Mouse (Mus musculus) megakaryocyte, embryonic 14.5 days (primary cell): ENCODE results near the gene Tbr1. TPM values are rescaled to one million over a fixed set of nuclear protein-coding genes. Genes with fewer than 3 reads are reported as not detected.

Experiments
- H3K27me3 ChIP-seq: replicated peaks from 2 replicates; pipeline ENCODE3; 2012; ENCODE audit warnings: inconsistent platforms
- H3K36me3 ChIP-seq: replicated peaks from 2 replicates; pipeline ENCODE3; 2012; ENCODE audit warnings: low read length, inconsistent platforms, mixed read lengths
- H3K4me1 ChIP-seq: 2 replicates; pipeline ENCODE4 v1.6.1; 2012; ENCODE audit warnings: inconsistent platforms
- H3K4me3 ChIP-seq: replicated peaks from 2 replicates; pipeline ENCODE3; 2012; ENCODE audit warnings: moderate library complexity, mild to moderate bottlenecking, inconsistent platforms
- H3K9me3 ChIP-seq: 2 replicates; pipeline ENCODE4 v1.6.1; 2012; ENCODE audit warnings: inconsistent platforms
- FLI1 ChIP-seq: IDR thresholded peaks from 2 replicates; pipeline ENCODE4 v1.6.1; 2012; ENCODE audit warnings: low read length, inconsistent platforms, mixed read lengths
- GATA1 ChIP-seq: IDR thresholded peaks from 3 replicates; pipeline ENCODE4 v1.6.1; 2012; ENCODE audit warnings: mixed read lengths, low read length, inconsistent platforms, borderline replicate concordance
- polyA plus RNA-seq: library from polyadenylated mRNA; stranded (reverse); fragments of >175 nt; gene quantifications from 2 replicates; pipeline ENCODE4 v1.2.3, GENCODE M21; 2012; ENCODE audit warnings: low replicate concordance; ENCODE audit not compliant: insufficient read depth

Gene Tbr1
- 0.38 TPM in 1 of 2 replicates, not detected in the other for polyA plus RNA-seq

DNA sequence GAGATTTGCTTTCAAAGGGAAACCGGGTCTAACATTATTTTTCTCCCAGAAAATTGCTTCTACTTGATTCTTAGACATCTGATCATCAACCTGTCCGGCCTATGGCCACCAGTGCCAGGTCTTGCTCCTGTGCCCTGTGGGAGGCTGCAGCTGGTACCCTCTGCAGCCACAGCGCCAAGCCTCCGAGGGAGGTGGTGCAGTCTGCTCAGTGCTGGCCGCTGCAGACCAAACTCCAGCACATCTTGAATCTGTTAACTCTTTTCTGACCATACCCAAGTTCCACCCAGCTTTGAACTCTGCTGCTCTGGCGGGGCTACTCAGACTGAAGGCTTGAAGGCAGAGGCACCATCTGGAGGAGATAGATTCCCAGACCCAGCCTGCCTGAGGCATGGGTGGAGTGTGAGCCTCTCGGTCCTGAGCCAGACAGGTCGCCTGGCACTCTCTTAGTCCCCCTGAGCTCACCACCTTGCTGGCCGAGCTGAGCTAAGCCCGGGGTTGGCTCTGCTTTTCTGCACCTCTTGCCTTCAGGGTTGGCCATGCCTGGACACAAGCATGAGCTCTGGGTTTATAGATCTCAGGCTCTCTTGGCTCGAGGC, at the start of gene Tbr1:
TSS of gene Tbr1 (plus strand) at position 275 of the 596 bp plus-strand sequence.
- peaks cover 54% of the 10 kb centered on the region for H3K27me3 ChIP-seq
- H3K4me3 ChIP-seq, result peak within 1 kb of the TSS; percentile 68
- H3K36me3 ChIP-seq, result peaks cover 34% of the 10 kb centered on the region
- H3K9me3 ChIP-seq, result no peaks in the 10 kb centered on the region
- TF ChIP-seq GATA1 (no peak), FLI1 (no peak)
- peaks cover 43% of the 10 kb centered on the region for H3K4me1 ChIP-seq

DNA sequence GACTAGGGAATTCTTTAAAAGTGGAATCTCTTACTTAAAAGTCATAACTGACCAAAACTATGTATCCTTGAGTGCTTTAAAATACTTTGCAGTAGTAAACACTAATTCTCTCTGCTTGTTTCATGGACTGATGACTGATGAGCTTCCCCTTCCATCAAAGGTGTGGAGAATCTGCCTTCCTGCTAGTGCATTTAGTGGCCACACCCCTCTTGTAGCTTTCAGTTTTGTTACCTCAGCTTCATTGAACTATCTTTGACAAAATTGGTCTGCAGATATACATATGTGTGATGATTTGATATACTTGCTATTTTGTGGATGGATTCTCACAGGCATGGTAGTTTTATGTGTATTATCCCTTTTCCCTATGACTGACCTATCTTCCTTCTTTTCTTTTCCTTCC, 47.7 kb upstream of the Tbr1 start:
- Histone ChIP-seq H3K4me1 (peaks cover 17% of the 10 kb centered on the region), H3K27me3 (no peaks in the 10 kb centered on the region), H3K4me3 (no peak overlapping the region), H3K36me3 (peaks cover 5% of the 10 kb centered on the region), H3K9me3 (no peaks in the 10 kb centered on the region)
- TF ChIP-seq FLI1 (no peak), GATA1 (no peak)

DNA sequence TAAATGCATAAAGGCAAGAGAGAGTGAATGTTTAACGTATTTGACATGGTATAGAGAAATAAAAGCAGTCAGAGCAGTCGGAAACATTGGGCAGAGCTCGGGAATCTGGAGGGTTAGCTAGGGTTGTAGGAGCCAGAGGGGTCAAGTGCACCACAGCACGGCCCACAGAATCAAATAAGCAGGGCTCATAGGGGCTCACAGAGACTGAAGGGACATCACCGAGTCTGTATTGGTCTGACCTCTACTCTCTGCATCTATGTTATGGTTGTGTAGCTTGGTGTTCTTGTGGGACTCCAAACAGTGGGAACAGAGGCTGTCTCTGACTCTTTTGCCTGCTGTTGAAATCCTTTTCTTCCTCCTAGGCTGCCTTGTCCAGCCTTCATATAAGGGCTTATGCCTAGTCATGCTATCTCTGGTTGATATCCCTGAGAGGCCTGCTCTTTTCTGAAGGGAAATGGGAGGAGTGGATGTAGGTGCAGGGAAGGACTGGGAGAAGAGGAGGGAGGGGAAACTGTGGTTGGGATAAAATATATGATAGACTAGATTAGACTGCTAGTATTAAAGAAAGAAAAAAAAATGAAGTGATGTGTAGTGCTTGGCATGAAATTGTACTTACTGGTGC, 43.4 kb upstream of the Tbr1 start:
- Histone ChIP-seq H3K27me3 (no peaks in the 10 kb centered on the region), H3K4me3 (no peak overlapping the region), H3K9me3 (no peaks in the 10 kb centered on the region), H3K36me3 (peaks cover 30% of the 10 kb centered on the region), H3K4me1 (peaks cover 19% of the 10 kb centered on the region)
- no peak for TF ChIP-seq FLI1
- TF ChIP-seq GATA1, result no peak

DNA sequence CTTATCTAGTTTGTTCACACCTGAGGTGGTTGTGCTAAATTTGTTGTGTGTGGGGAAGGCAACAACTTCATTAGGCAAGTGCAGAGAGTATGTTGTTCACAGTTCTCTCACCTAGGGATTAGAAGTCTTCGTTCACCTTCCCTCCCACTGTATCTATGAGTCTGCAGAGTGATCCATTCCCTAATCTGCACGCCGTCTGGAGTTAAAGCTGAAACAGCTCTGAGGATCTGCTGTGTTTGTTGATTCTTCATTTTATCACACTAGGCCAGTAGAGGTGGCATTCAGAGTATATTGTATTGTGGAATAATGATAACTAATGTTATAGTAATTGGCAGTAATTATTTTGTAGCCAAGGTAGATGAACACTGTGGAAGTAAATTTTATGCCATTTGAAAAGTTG, 42.7 kb upstream of the Tbr1 start:
- Histone ChIP-seq H3K4me1 (peaks cover 19% of the 10 kb centered on the region), H3K9me3 (no peaks in the 10 kb centered on the region), H3K27me3 (no peaks in the 10 kb centered on the region), H3K36me3 (peaks cover 36% of the 10 kb centered on the region), H3K4me3 (no peak overlapping the region)
- TF ChIP-seq FLI1 (no peak), GATA1 (no peak)

DNA sequence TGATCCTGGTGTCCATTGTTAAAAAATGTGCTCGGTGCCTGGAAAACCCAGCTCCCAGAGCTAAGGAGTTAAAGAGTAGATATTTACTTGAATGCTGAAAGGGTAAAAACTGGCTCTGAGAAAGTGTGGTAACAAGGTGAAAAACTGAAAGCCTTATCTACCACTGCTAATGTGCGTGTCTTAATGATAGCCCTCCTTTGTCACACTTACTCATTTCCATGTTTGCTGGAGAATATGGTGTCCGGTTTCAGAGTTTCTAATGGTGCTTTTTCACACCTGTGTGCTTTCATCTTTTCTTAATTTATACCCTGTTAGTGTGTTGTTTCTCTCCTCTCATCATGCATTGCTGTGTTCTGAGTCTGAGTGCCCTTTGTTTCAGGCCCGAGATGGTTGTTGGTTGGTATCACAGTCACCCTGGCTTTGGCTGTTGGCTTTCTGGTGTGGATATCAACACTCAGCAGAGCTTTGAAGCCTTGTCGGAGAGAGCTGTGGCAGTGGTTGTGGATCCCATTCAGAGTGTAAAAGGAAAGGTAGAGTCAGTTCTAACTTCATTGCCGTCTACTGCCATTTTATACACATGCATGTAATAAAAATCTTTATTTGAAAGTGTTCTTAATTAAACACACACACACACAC, 38.1 kb upstream of the Tbr1 start:
- no peaks in the 10 kb centered on the region for H3K27me3 ChIP-seq

DNA sequence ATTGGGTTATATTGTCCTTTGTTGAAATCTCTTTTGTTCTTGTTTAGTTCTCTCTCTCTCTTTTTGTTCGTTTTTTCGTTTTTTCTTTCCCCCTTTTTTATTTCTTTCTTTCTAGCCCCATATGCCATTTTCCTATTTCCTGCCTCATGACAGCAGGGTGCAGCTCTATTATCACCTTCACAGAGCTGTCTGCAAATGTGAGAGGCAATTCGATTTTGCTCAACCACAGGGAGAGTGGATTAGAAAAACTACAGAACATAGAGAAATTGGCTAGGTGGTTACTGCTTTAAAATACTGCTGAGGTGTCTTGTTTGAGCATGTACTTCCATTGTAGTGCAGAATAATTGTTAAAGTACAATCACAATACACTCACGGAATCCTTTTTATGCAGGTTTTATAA, 37.2 kb upstream of the Tbr1 start:
- Histone ChIP-seq H3K4me3 (no peak overlapping the region), H3K4me1 (no peaks in the 10 kb centered on the region; the same call in 1 of the 2 replicates), H3K9me3 (no peaks in the 10 kb centered on the region), H3K36me3 (peaks cover 41% of the 10 kb centered on the region), H3K27me3 (no peaks in the 10 kb centered on the region)
- TF ChIP-seq GATA1 (no peak), FLI1 (no peak)

More for the DNA sequence above, 38.1 kb upstream of the Tbr1 start:
- Histone ChIP-seq H3K4me1 (peaks cover 6% of the 10 kb centered on the region), H3K9me3 (no peaks in the 10 kb centered on the region), H3K4me3 (no peak overlapping the region), H3K36me3 (peaks cover 47% of the 10 kb centered on the region)
- TF ChIP-seq FLI1 (no peak), GATA1 (no peak)

DNA sequence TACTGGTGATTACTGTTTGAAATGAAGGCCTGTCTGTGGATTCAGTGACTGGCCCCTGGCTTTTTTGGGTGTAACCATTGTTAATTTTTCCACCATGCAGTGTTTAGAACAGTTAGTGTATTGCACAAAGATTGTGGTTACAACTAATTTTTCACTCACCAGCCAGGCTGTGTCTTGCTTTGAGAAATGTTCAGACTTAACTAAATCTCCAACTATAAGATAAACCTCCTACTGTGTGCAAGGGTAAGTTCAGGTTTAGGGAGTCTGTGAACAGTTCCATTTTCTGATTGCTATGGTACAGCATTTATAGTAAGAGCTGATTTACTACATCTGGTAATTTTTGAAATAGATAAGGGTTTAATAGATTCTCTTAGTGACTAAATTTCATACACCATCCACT, 21.9 kb upstream of the Tbr1 start:
- Histone ChIP-seq H3K9me3 (no peaks in the 10 kb centered on the region), H3K27me3 (no peaks in the 10 kb centered on the region), H3K4me3 (no peak overlapping the region), H3K4me1 (no peaks in the 10 kb centered on the region), H3K36me3 (peaks cover 74% of the 10 kb centered on the region)
- TF ChIP-seq GATA1, result no peak

DNA sequence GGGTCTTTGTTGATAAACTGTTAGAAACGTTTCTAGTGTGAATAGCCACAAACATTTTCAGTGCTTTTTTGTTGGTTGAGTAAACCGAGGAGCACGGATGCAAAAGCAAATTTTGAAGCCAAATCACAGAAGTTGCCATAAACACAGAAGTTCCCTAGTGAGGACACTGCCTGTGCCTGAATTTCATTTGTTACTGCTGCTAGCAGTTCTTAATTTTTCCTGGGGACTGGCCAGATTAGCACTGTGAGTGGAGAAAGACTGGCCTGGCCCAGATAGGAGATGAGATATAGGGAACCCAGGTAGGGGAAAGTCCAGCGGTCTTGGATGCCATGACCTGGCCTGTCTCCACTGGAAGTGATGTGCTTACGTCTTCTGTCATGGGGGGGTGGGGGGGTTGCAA, 7.8 kb upstream of the Tbr1 start:
- Histone ChIP-seq H3K4me1 (no peaks in the 10 kb centered on the region), H3K9me3 (no peaks in the 10 kb centered on the region), H3K27me3 (no peaks in the 10 kb centered on the region), H3K4me3 (no peak overlapping the region), H3K36me3 (peaks cover 62% of the 10 kb centered on the region)
- TF ChIP-seq FLI1 (no peak), GATA1 (no peak)

DNA sequence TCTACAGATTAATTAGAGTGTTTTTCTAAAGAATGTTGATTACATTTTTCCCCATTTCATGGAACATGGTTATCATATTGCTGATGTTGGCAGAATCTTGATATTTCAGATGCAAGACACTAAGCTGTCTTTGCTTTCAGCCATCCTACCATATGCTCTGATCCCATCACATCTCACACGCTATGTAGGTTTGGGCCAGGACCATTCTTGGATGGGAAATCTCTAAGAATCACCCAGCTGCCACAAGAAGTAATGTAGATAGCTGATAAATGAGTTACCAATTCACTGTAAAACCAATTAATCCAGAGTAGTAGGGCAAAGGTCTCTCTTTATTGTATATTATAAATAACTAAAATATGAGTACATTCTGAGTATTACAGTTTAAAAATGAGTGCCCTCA, 4.7 kb upstream of the Tbr1 start:
- Histone ChIP-seq H3K9me3 (no peaks in the 10 kb centered on the region), H3K36me3 (peaks cover 54% of the 10 kb centered on the region), H3K4me1 (peaks cover 5% of the 10 kb centered on the region), H3K4me3 (no peak overlapping the region), H3K27me3 (peaks cover 9% of the 10 kb centered on the region)
- TF ChIP-seq GATA1 (no peak), FLI1 (no peak)
